9 mouse cellular contexts compared by ENCODE assay signal in the genomic region with DNA sequence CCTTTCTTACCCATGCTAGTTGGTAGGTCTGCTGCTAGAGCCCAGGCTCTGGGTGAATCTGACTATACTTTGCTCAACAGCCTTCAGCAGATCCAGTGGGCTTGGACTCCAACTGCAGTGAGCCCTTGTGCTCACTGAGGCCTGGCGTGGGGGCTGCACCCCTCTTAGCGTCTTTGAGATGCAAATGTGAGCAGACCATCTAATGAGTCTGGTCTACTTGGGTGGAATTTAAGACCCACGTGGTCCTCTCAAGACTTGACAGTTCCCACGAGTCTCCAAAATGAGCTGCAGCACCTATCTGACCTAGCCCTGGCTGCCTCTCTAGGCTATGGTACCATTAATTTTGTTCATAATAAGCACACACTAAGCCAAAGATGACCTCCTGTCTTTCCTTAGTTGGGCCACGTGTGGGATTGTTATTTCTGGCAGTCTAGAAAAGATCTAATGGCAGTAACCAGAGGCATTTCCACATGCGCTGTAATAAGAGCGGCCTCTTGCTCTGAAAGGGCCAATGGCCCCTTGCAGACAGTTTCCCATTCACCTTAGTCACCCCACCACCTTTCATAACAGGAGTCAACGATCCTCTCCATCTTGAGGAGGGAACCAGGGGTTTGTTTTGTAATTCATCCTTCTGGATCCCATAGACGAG. TPM values are rescaled to one million over a fixed set of nuclear protein-coding genes. Genes with fewer than 3 reads are reported as not detected.
DNase-seq lines count a peak whose midpoint lies in the region; ATAC-seq and TF ChIP-seq lines count a peak whose summit lies in the region.
"Had no signal": no experiment of that assay in that cellular context is flagged by ENCODE, and none has a peak within 500 bp of the region (broad histone marks: within the 10 kb centered on the region; RNA-seq: fewer than 3 reads in every experiment).

No protein-coding gene starts in this region.

- no peaks in the 10 kb centered on the region for H3K9me3 ChIP-seq in embryonic facial prominence, embryonic 14.5 days (ENCODE audit: control insufficient read depth, low read length)
- H3K9me3 ChIP-seq in hindbrain, embryonic 14.5 days (ENCODE audit: control insufficient read depth, low read length): no peaks in the 10 kb centered on the region
- no peaks in the 10 kb centered on the region for H3K9me3 ChIP-seq in midbrain, embryonic 15.5 days

- 0 out of 2 replicates have a peak overlapping the region, but pooled peaks have one; percentile 14 for H3K27ac ChIP-seq in kidney, adult 2 months (ENCODE audit: insufficient read depth, low read depth, low read length)
- peak overlapping the region; percentile 77; the same call in 1 of the 2 replicates for H3K27ac ChIP-seq in embryonic facial prominence, embryonic 14.5 days (replicated peaks; ENCODE audit: low read depth, low read length)
- H3K27ac ChIP-seq in hindbrain, embryonic 14.5 days: peak overlapping the region; percentile 75
- H3K27ac ChIP-seq in midbrain, embryonic 15.5 days: peak overlapping the region; percentile 66

- no peak for TF ChIP-seq CTCF in kidney, adult 2 months (conservative IDR thresholded peaks at IDR 0.05; ENCODE audit: insufficient read depth, insufficient read length, low read depth, low read length)

- DNase-seq in kidney, adult 2 months: no peak
- DNase-seq in kidney, postnatal 36 days: no peak
- peak; percentile 57 for DNase-seq in embryonic facial prominence, embryonic 14.5 days (ENCODE audit: low spot score)
- no peak for DNase-seq in hindbrain, embryonic 14.5 days (ENCODE audit: low spot score)
- DNase-seq in adrenal gland, postnatal 10 days: no peak
- no peak for DNase-seq in cerebellum, adult 11-12 months
- no peak for DNase-seq in thymus, postnatal 25 days
- DNase-seq: cerebellum, adult 2 months had no signal

- H3K4me2 ChIP-seq in embryonic facial prominence, embryonic 14.5 days (ENCODE audit: low read depth, low read length): peak overlapping the region; percentile 41; the same call in 1 of the 2 replicates
- H3K4me2 ChIP-seq in hindbrain, embryonic 14.5 days (replicated peaks): peak overlapping the region; percentile 24
- H3K4me2 ChIP-seq in midbrain, embryonic 15.5 days: peak overlapping the region; percentile 22; the same call in 1 of the 2 replicates

- 36% methylated on average over 9 of the region's 9 CpGs for WGBS in kidney, adult 2 months
- 34% methylated on average over 9 of the region's 9 CpGs for WGBS in embryonic facial prominence, embryonic 14.5 days
- 25% methylated on average over 9 of the region's 9 CpGs for WGBS in hindbrain, embryonic 14.5 days
- 20% methylated on average over 9 of the region's 9 CpGs for WGBS in midbrain, embryonic 15.5 days

- peaks cover 6% of the 10 kb centered on the region for H3K4me1 ChIP-seq in kidney, adult 2 months (ENCODE audit: control insufficient read depth, insufficient read depth, low read length)
- peaks cover 19% of the 10 kb centered on the region for H3K4me1 ChIP-seq in embryonic facial prominence, embryonic 14.5 days (ENCODE audit: control insufficient read depth, insufficient read depth, low read length)
- peaks cover 21% of the 10 kb centered on the region for H3K4me1 ChIP-seq in hindbrain, embryonic 14.5 days (replicated peaks; ENCODE audit: control insufficient read depth, insufficient read depth, low read length)
- peaks cover 24% of the 10 kb centered on the region for H3K4me1 ChIP-seq in midbrain, embryonic 15.5 days

- H3K4me3 ChIP-seq in kidney, adult 2 months (ENCODE audit: insufficient read depth, low read depth, low read length): no peak overlapping the region
- no peak overlapping the region for H3K4me3 ChIP-seq in embryonic facial prominence, embryonic 14.5 days (ENCODE audit: low read depth, low read length)
- no peak overlapping the region for H3K4me3 ChIP-seq in hindbrain, embryonic 14.5 days (replicated peaks; ENCODE audit: low read length)
- no peak overlapping the region for H3K4me3 ChIP-seq in midbrain, embryonic 15.5 days

- ATAC-seq in embryonic facial prominence, embryonic 14.5 days (ENCODE audit: low read depth): no peak; the same call in 1 of the 2 replicates
- ATAC-seq in hindbrain, embryonic 14.5 days (ENCODE audit: low FRiP score): no peak
- ATAC-seq in midbrain, embryonic 15.5 days (replicated peaks): no peak

- no peak overlapping the region for H3K9ac ChIP-seq in embryonic facial prominence, embryonic 14.5 days (ENCODE audit: low read depth, low read length)
- no peak overlapping the region for H3K9ac ChIP-seq in hindbrain, embryonic 14.5 days
- H3K9ac ChIP-seq in midbrain, embryonic 15.5 days: no peak overlapping the region

- TF ChIP-seq POLR2A in kidney, adult 2 months (IDR thresholded peaks at IDR 0.05; ENCODE audit: low read depth, low read length): no peak

- no peaks in the 10 kb centered on the region for H3K36me3 ChIP-seq in kidney, adult 2 months (ENCODE audit: control insufficient read depth, insufficient read depth, low read length)
- H3K36me3 ChIP-seq in embryonic facial prominence, embryonic 14.5 days (ENCODE audit: control insufficient read depth, insufficient read depth, low read length): no peaks in the 10 kb centered on the region
- no peaks in the 10 kb centered on the region for H3K36me3 ChIP-seq in hindbrain, embryonic 14.5 days (replicated peaks; ENCODE audit: control insufficient read depth, insufficient read depth)
- no peaks in the 10 kb centered on the region for H3K36me3 ChIP-seq in midbrain, embryonic 15.5 days (replicated peaks)

- H3K27me3 ChIP-seq in kidney, adult 2 months (replicated peaks; ENCODE audit: control insufficient read depth, insufficient read depth, low read length): no peaks in the 10 kb centered on the region
- H3K27me3 ChIP-seq in embryonic facial prominence, embryonic 14.5 days (replicated peaks; ENCODE audit: control insufficient read depth, insufficient read depth, low read length): no peaks in the 10 kb centered on the region
- H3K27me3 ChIP-seq in hindbrain, embryonic 14.5 days (ENCODE audit: control insufficient read depth, insufficient read depth, low read length): no peaks in the 10 kb centered on the region
- no peaks in the 10 kb centered on the region for H3K27me3 ChIP-seq in midbrain, embryonic 15.5 days (replicated peaks)

RNA-seq across cellular contexts. Expression of gene Wdr95, which starts 14.9 kb away (rescaled TPM):
- polyA plus RNA-seq in kidney, adult 2 months (2012; rRNA removed): 0.03 TPM in 1 of 2 replicates, not detected in the other
- polyA plus RNA-seq in embryonic facial prominence, embryonic 14.5 days (2014; fragmentation: Nextera tagmentation; extraction: Ambion mirVana): 0.47 and 0.72 TPM in 2 replicates
- polyA plus RNA-seq in hindbrain, embryonic 14.5 days (2014; fragmentation: Nextera tagmentation; extraction: Ambion mirVana): 0.36 TPM in 1 of 2 replicates, not detected in the other
- 0.14 and 0.27 TPM in 2 replicates for polyA plus RNA-seq in midbrain, embryonic 15.5 days (2015; fragmentation: Nextera tagmentation; extraction: Ambion mirVana)
- under 1 TPM in 1 of 2 experiments, not detected in 1; 0.09 TPM for total RNA-seq in adrenal gland, postnatal 10 days (2021)

Comparison
In these comparisons a context has a peak if more than half of its experiments do, and no peak if none do; other contexts are left out.
1. H3K27ac ChIP-seq: peak in every context shown above with its lines; median percentile 77 in embryonic facial prominence, embryonic 14.5 days; 75 in hindbrain, embryonic 14.5 days; 66 in midbrain, embryonic 15.5 days; 14 in kidney, adult 2 months.